Mouse (Mus musculus): ENCODE measurements around the gene Mtif3.

The Mtif3 gene

GRCm38 (mm10) chr5:146916806-146917205 is 46.8 kb downstream of the Mtif3 start:
- in situ Hi-C loops (cut with MboI, MseI), result loop anchor here (10.0 kb wide), 1 partner anchor 318 kb away; no protein-coding TSS in a partner anchor

- in situ Hi-C loops (cut with MboI, MseI), result loop anchor here (10.0 kb wide), 1 partner anchor 319 kb away; no protein-coding TSS in a partner anchor
These were observed 47.3 kb downstream of the Mtif3 start for GRCm38 (mm10) chr5:146916273-146916672.

DNA sequence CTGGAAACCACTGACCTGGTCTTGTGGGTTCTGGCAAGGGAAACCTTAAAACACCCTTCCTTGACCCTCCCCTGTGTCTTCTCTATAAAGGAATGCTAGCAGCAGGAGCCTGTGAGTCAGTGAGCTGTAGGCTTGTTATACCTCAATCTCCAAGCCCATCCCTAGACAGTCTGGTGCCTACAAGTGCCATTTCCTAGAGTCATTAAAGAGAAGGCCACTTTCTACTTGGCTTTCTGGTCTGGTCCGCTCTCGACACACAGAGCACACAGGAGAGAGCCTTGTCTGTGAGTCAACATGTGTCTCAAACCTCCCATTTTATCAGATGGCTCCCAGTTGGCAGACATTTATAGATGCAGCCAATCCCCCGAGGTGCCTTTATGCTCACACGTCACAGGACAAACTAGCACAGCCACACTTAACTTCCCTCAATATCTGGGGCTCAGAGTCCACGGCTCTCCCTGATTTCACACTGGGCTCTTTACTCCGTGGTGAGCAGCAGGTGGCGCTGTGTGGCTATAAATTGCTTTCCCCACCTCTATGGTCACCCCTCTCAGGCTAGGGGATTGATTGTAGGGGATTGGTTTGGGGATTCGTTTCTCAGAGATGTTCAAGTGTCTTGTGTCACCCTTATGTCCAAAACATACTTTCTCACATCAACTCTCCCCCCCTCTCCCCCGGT is 49.4 kb downstream of the Mtif3 start:
- in situ Hi-C loops (cut with MboI, MseI), result loop anchor here (5.0 to 10.0 kb wide), 2 partner anchors 321 to 408 kb away; partner anchors contain the start of gene Urad

DNA sequence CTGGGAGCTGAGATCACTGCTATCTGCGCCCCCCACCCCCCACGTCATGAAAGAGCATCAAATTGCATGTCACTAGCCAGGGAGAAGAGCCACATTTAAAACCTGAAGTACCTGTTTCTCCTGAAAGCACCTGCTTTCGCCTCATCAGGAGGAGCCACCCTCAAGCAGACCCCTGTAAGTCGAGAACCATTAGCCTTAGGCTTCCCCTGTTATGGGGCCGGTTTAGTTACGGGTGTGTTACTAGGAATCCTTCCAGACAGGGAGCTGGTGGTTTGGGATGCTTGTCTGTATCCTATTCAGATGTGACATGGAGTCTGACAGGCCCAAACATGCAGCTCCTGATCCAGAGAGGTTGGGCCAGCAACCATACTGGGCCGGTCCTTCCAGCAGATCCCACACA is 50.2 kb downstream of the Mtif3 start:
- in situ Hi-C loops (cut with MboI, MseI), result loop anchor here (5.0 to 10.0 kb wide), 2 partner anchors 321 to 409 kb away; partner anchors contain the start of gene Urad

GRCm38 (mm10) chr5:146912206-146912605 is 51.4 kb downstream of the Mtif3 start:
- in situ Hi-C loops (cut with MboI, MseI), result loop anchor here (5.0 to 10.0 kb wide), 2 partner anchors 323 to 410 kb away; partner anchors contain the start of gene Urad

DNA sequence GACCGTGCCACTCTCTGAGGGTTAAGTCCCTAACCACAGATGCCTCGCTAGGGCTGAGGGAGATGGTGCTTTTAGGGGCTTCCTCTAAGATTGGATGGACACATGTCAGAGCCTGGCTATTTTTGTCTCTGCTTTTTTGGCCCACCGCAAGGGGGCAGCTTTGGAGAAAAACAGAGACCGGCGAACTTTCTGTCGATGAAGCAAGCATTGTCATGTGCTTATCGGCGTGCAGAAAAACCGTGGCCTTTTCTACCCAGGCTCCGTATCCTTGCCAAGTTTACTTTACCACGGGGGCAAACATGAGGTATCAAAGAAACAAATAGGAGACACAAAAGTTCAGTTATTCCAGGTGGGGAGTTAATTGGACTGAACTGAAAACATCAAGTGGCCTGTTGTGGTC is 55.0 kb downstream of the Mtif3 start:
- in situ Hi-C loops (cut with MboI, MseI), result no loop called here

- in situ Hi-C loops (cut with MboI, MseI), result no loop called here
These were observed 56.1 kb downstream of the Mtif3 start for GRCm38 (mm10) chr5:146907533-146907932.

GRCm38 (mm10) chr5:146905486-146906172 is 58.0 kb downstream of the Mtif3 start:
- in situ Hi-C loops (cut with MboI, MseI), result no loop called here

GRCm38 (mm10) chr5:146904404-146904803 is 59.2 kb downstream of the Mtif3 start:
- in situ Hi-C loops (cut with MboI, MseI), result loop anchor here (5.0 kb wide), 1 partner anchor 197 kb away; no protein-coding TSS in a partner anchor
